Mouse (Mus musculus) intestine, postnatal 0 days (tissue): ENCODE data around the gene Jph3. TPM values are rescaled to one million over a fixed set of nuclear protein-coding genes. Genes with fewer than 3 reads are reported as not detected.

Experiments used
- ATAC-seq: fragments of 200-750 bp; cut with Nextera tagmentation; 2 replicates; pipeline ENCODE4 v1.8.0; 2017; ENCODE audit warnings: mild to moderate bottlenecking, moderate TSS enrichment, moderate library complexity
- H3K27ac ChIP-seq: fragments of 300-500 bp; sonication (generic); 2 replicates; pipeline ENCODE4 v1.5.1; 2014; ENCODE audit warnings: mild to moderate bottlenecking, low read depth, low read length, moderate library complexity
- H3K27me3 ChIP-seq: fragments of 300-500 bp; sonication (generic); replicated peaks from 2 replicates; pipeline ENCODE4 v1.6.1; 2014; ENCODE audit warnings: low read length, mixed read lengths; ENCODE audit not compliant: control insufficient read depth, insufficient read depth
- H3K36me3 ChIP-seq: fragments of 300-500 bp; sonication (generic); 2 replicates; pipeline ENCODE4 v1.6.1; 2014; ENCODE audit warnings: mild to moderate bottlenecking, moderate library complexity; ENCODE audit not compliant: control insufficient read depth, insufficient read depth
- H3K4me1 ChIP-seq: fragments of 300-500 bp; sonication (generic); replicated peaks from 2 replicates; pipeline ENCODE4 v1.6.1; 2014; ENCODE audit warnings: antibody characterized with exemption, low read length, mixed read lengths; ENCODE audit not compliant: control insufficient read depth, insufficient read depth
- H3K4me2 ChIP-seq: fragments of 300-500 bp; sonication (generic); replicated peaks from 2 replicates; pipeline ENCODE4 v1.6.1; 2014; ENCODE audit warnings: low read depth, mild to moderate bottlenecking, moderate library complexity
- H3K4me3 ChIP-seq: fragments of 300-500 bp; sonication (generic); 2 replicates; pipeline ENCODE4 v1.5.1; 2014; ENCODE audit warnings: low read depth, low read length
- H3K9ac ChIP-seq: fragments of 300-500 bp; sonication (generic); 2 replicates; pipeline ENCODE4 v1.6.1; 2014; ENCODE audit warnings: mild to moderate bottlenecking, low read depth, low read length
- H3K9me3 ChIP-seq: fragments of 300-500 bp; sonication (generic); 2 replicates; pipeline ENCODE4 v1.6.1; 2016; ENCODE audit warnings: mixed run types; ENCODE audit not compliant: control insufficient read depth
- CTCF ChIP-seq: sonication (generic); IDR thresholded peaks from 2 replicates; pipeline ENCODE4 v1.5.1; 2016; ENCODE audit warnings: low read depth, mild to moderate bottlenecking, control low read depth, antibody characterized with exemption, moderate library complexity
- WGBS: fragments of 180-500 bp; shearing (Covaris S2); extraction: QIAGEN DNeasy Blood & Tissue Kit; methylation state at CpG from one replicate; pipeline ENCODE4 v1.1.7; 2014; 5-methylcytosine and 5-hydroxymethylcytosine counted together
- polyA plus RNA-seq: library from polyadenylated mRNA; unstranded; fragments of >200 nt; fragmentation: Nextera tagmentation; extraction: Ambion mirVana; gene quantifications from 2 replicates; pipeline ENCODE4 v1.2.1, GENCODE M21; 2015

Gene Jph3
- polyA plus RNA-seq, 1 experiment from 2014 or later = 2.8 TPM

GRCm38 (mm10) chr8:121842064-121842955 lies 112.9 kb downstream of the Jph3 start:
- 82% methylated on average over 8 of the region's 8 CpGs for WGBS
- TF ChIP-seq CTCF = no peak
- Histone ChIP-seq H3K36me3 (no peaks in the 10 kb centered on the region), H3K9ac (no peak overlapping the region), H3K27ac (no peak overlapping the region), H3K4me3 (no peak overlapping the region), H3K4me2 (no peak overlapping the region), H3K27me3 (no peaks in the 10 kb centered on the region), H3K9me3 (no peaks in the 10 kb centered on the region), H3K4me1 (no peaks in the 10 kb centered on the region)
- no peak for ATAC-seq

- Histone ChIP-seq H3K27ac (no peak overlapping the region), H3K9me3 (no peaks in the 10 kb centered on the region), H3K27me3 (no peaks in the 10 kb centered on the region), H3K4me3 (no peak overlapping the region), H3K4me1 (no peaks in the 10 kb centered on the region), H3K4me2 (no peak overlapping the region), H3K36me3 (no peaks in the 10 kb centered on the region), H3K9ac (no peak overlapping the region)
- no peak for TF ChIP-seq CTCF
- ATAC-seq = no peak
- WGBS = 73% methylated on average over 3 of the region's 3 CpGs
Observed at GRCm38 (mm10) chr8:121843184-121843733, 113.8 kb downstream of the Jph3 start.

Other genes starting within 250 kb of the Jph3 start
- not detected in 2 replicates for gene 1700018B08Rik, start 185.3 kb upstream of the Jph3 start, polyA plus RNA-seq
- 4.5 and 5.6 TPM in 2 replicates for gene Fbxo31, start 150.8 kb upstream of the Jph3 start, polyA plus RNA-seq
- 264 and 267 TPM in 2 replicates for gene Map1lc3b, start 139.3 kb upstream of the Jph3 start, polyA plus RNA-seq
- 6.9 and 8.3 TPM in 2 replicates for gene Zcchc14, start 76.7 kb upstream of the Jph3 start, polyA plus RNA-seq
- 10.7 and 12.1 TPM in 2 replicates for gene Klhdc4, start 99.9 kb downstream of the Jph3 start, polyA plus RNA-seq
- gene Slc7a5, start 178.1 kb downstream of the Jph3 start, polyA plus RNA-seq = 4.7 and 6.1 TPM in 2 replicates
- gene Car5a, start 215.3 kb downstream of the Jph3 start, polyA plus RNA-seq = 10.1 and 11.1 TPM in 2 replicates
- gene Banp, start 220.1 kb downstream of the Jph3 start, polyA plus RNA-seq = 9.4 and 9.5 TPM in 2 replicates